Mouse (Mus musculus) mammary gland, adult 2 months (tissue): ENCODE measurements around the gene Gm17078. TPM values are rescaled to one million over a fixed set of nuclear protein-coding genes. Genes with fewer than 3 reads are reported as not detected.

Experiments used
- polyA plus RNA-seq: library from polyadenylated mRNA; depleted of rRNA; stranded (reverse); fragments of >200 nt; gene quantifications from 2 replicates; pipeline ENCODE4 v1.2.3, GENCODE M21; 2012; ENCODE audit warnings: low replicate concordance; rRNA removed

The Gm17078 gene
- not detected in 2 replicates for polyA plus RNA-seq

GRCm38 (mm10) chr14:51611210-51611609, at the start of gene Gm17078:
Gm17078 (minus strand) TSS chr14:51611310.

DNA sequence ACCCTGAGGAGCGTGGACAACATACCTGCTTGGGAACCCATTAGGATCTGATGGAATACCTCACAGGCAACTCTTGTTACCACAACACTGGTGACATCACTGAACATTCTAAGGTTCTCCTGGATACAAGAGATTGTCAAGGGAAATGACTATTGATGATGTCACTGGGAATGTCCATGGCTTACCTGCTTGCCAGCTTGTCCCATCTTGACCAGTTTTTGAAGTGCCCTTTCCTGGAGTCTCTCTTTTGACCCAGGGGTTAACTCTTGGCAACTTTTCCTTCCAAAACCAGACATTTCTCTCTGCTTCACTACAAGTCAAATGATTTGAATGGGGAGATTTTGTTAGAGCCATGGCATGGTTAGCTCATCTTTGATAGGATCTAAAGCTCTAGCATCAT, 24.5 kb upstream of the Gm17078 start, which contains the start of gene Gm4181:
Gm4181 (minus strand) TSS at position 101 of the 400 bp plus-strand sequence.

GRCm38 (mm10) chr14:51592039-51592438, 19.1 kb downstream of the Gm17078 start, which contains the start of gene Gm17174:
Gm17174 (minus strand) TSS chr14:51592139.

GRCm38 (mm10) chr14:51573963-51574362, 37.1 kb downstream of the Gm17078 start, which contains the start of gene Gm17175:
Gm17175 (minus strand) TSS chr14:51574063.

Other genes starting within 250 kb of the Gm17078 start
- gene Gm7247, start 249.6 kb downstream of the Gm17078 start, polyA plus RNA-seq, result not detected in 2 replicates
- gene Vmn2r88, start 200.5 kb downstream of the Gm17078 start, polyA plus RNA-seq, result not detected in 2 replicates
- gene Vmn2r89, start 159.5 kb downstream of the Gm17078 start, polyA plus RNA-seq, result not detected in 2 replicates
- gene Gm5622, start 58.5 kb downstream of the Gm17078 start, polyA plus RNA-seq, result not detected in 2 replicates
- not detected in 2 replicates for gene Gm17175, start 37.2 kb downstream of the Gm17078 start, polyA plus RNA-seq
- not detected in 2 replicates for gene Gm17174, start 19.2 kb downstream of the Gm17078 start, polyA plus RNA-seq
- gene Gm4181, start 24.4 kb upstream of the Gm17078 start, polyA plus RNA-seq, result not detected in 2 replicates
- gene Gm17079, start 84.2 kb upstream of the Gm17078 start, polyA plus RNA-seq, result not detected in 2 replicates
- not detected in 2 replicates for gene Gm5800, start 105.9 kb upstream of the Gm17078 start, polyA plus RNA-seq
- gene Ang4, start 162.3 kb upstream of the Gm17078 start, polyA plus RNA-seq, result not detected in 2 replicates
- not detected in 2 replicates for gene AY358078, start 188.7 kb upstream of the Gm17078 start, polyA plus RNA-seq
- gene Ear6, start 242.4 kb upstream of the Gm17078 start, polyA plus RNA-seq, result 0.24 TPM in 1 of 2 replicates, not detected in the other